Mouse (Mus musculus) left cerebral cortex, postnatal 36 days (tissue): Measurements from ENCODE around the gene Shank2. TPM values are rescaled to one million over a fixed set of nuclear protein-coding genes. Genes with fewer than 3 reads are reported as not detected.

Source experiments
- DNase-seq, 2 experiments: peaks; one replicate each; pipeline ENCODE4 v3.0.0; 2021 to 2022; ENCODE audit warnings: low spot score in 2 of 2, mixed read lengths in 1 of 2
- intact Hi-C: fragments of 180-260 bp; cut with DNase I; formaldehyde crosslinking; loops from one replicate; pipeline ENCODE4 v1.15.1; 2025
- total RNA-seq, 2 experiments: library from RNA; stranded (reverse); gene quantifications; 2 replicates each; pipeline ENCODE4 v1.2.3; 2021

Gene Shank2
- total RNA-seq, 2 experiments from 2014 or later = 133 to 174 TPM

DNA sequence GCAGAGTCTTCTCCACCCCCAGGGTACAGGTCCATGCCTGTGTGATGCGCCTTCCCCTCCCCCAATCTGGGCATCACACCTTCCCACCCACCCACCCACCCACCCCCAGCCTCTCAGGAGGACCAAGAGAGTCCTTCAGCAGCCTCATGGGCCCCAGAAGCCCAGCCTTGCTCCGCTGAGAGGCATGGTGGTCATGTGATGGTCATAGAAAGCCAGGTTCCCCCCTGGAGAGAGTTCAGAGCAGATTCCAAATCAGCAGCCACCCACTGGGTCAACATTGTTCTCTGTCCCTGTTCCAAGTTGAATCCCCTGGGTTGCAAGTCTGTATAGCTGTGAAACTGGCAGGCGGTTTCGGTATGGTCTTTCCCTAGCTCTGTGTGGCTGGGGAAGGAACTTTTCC lies 284.2 kb downstream of the Shank2 start:
- intact Hi-C loops = loop anchor here (1.0 to 5.0 kb wide), 3 partner anchors 36 to 131 kb away; no protein-coding TSS in a partner anchor
- peak in 1 of 2 experiments; percentile 32 for DNase-seq

GRCm38 (mm10) chr7:144287991-144288390 lies 286.3 kb downstream of the Shank2 start:
- no peak for DNase-seq
- intact Hi-C loops = loop anchor here (5.0 kb wide), 1 partner anchor 129 kb away; no protein-coding TSS in a partner anchor

DNA sequence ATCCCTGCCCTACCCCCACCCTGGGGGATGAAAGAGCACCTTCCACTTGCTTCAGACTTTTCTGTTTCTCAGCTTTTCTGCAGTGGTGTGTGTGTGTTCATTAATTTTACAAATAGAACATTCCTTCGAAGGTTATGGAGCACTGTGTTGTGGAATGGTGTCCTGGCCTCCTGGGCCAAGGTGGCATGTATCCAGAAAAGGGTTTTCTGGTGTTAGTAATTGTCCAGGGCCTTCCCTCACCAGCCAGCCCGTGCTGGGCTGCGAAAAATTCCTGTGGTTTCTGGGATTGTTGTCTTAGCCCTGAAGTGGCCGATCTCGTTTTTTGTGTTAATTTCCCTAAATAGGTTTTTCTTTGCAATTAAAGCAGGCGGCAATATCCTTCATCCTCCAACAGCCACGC lies 289.8 kb downstream of the Shank2 start:
- intact Hi-C loops = no loop called here
- no peak for DNase-seq

GRCm38 (mm10) chr7:144293611-144294010 lies 291.9 kb downstream of the Shank2 start:
- intact Hi-C loops = no loop called here
- DNase-seq = no peak

GRCm38 (mm10) chr7:144294239-144295200 lies 292.8 kb downstream of the Shank2 start:
- DNase-seq = no peak
- intact Hi-C loops = no loop called here

- no peak for DNase-seq
- intact Hi-C loops = no loop called here
Observed at GRCm38 (mm10) chr7:144299351-144299750, 297.6 kb downstream of the Shank2 start.

DNA sequence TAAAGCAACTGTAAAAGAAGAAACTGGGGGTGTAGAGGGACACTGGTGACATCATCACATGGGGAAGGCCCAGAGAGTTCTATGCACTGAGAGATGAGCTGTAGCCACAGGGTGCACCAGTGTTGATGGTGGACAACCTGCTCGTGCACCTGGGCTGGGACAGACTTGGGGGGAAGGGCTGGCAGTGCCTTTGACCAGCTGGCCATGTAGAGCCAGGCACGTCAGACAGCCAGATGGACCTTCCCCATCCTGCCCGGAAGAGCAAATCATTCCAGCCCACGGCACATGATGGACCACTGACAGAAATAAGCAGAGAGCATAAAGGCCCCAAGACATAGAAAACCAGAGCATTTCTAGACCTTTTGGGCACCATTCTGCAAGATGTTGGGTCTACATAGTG lies 299.9 kb downstream of the Shank2 start:
- intact Hi-C loops = no loop called here
- DNase-seq = no peak

- intact Hi-C loops = no loop called here
- no peak for DNase-seq
Observed at GRCm38 (mm10) chr7:144302498-144302897, 300.8 kb downstream of the Shank2 start.

GRCm38 (mm10) chr7:144307853-144308409 lies 306.2 kb downstream of the Shank2 start:
- intact Hi-C loops = no loop called here
- no peak for DNase-seq

DNA sequence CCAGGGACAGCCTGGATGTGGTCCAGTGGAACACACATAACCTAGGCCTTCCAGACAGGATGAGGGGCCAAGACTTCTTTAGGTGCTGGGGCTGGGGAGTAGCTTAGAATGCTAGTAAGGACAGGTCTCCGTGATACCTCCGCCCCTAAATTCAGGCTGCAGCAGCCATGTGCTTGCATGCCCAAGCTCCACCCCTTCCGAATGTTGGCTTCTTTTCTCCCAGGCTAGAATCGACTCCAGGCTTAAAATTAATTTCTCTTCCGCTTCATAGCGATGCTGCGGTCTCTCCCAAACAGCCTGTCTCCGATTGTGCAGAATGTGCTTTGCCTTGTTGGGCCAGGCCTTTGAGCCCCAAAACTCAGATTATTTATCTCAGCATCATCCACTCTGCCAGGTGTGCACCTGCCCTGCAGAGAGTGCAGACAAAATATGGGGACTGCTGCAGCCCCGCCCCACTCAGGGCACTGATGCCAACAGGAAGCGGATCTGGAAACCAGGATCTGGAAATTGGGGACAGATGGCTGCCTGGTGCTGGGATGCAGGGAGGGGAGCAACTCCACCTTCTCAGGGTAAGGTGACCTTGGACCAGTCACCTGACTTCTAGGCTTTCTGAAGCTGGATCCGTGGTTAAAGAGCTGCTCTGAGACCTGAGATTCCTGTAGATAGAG lies 312.8 kb downstream of the Shank2 start:
- intact Hi-C loops = no loop called here
- DNase-seq = no peak

GRCm38 (mm10) chr7:144316224-144316623 lies 314.5 kb downstream of the Shank2 start:
- peak in 1 of 2 experiments; percentile 36 for DNase-seq
- intact Hi-C loops = no loop called here

- peak; percentile 82 to 84 for DNase-seq
- intact Hi-C loops = no loop called here
Observed at GRCm38 (mm10) chr7:144316797-144317196, 315.1 kb downstream of the Shank2 start.

DNA sequence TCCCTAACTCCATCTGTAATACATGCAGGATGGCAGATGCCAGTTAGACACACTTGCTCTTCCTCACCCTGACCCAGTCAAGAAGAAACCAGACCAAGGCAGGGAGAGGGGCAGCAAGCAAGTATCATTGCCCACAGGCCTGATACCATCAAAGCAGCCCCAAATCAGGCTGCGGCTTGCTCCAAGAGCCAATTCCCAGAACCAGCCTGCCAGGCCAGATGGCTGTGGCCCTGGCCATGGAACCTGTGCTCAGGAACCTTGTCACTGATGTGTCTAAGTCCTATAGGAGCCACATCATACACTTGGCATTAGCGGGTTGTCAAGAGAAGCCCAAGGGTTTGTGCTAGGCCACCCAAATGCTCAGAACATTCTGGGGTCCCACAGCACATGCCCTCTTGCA lies 322.3 kb downstream of the Shank2 start:
- DNase-seq = no peak
- intact Hi-C loops = no loop called here

DNA sequence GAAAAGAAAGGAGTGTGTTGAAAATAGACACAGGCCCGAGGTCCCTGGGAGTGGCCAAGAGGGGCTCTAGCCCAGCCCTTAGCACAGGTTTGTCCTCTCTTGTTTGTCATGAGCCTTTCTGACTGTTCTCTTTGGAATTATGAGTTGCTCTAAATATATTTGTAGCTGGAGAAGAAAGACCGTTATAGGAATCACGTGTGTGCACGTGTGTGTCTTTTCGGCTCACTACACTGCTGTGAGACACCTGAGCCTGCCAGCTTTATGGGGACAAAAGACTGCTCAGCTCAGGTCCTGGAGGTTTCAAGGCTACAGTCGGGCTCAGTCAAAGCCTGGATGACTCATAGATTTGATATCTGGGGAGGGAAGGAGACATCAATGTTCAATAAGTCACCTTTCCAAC lies 323.1 kb downstream of the Shank2 start:
- intact Hi-C loops = no loop called here
- DNase-seq = no peak

DNA sequence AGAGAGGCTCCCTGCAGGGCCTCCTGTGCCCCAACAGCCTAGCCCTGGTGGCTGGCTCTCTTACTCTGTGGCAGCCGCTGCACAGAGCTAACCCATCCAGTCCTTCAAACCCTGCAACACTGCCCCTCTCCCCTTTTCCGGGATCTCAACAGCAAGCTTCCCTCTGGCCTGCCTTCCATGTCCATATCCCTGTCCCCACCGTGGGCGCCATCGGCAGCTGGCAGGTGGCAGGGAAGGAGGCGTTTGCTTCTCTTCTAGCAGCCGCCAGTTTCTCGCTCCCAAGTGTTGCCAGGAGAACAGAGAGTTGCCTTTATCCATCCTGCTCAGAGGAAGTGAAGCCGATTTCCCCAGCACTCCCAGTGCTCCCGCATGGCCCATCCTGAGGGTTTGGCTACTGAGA lies 323.9 kb downstream of the Shank2 start:
- intact Hi-C loops = no loop called here
- DNase-seq = peak; percentile 78 to 84

DNA sequence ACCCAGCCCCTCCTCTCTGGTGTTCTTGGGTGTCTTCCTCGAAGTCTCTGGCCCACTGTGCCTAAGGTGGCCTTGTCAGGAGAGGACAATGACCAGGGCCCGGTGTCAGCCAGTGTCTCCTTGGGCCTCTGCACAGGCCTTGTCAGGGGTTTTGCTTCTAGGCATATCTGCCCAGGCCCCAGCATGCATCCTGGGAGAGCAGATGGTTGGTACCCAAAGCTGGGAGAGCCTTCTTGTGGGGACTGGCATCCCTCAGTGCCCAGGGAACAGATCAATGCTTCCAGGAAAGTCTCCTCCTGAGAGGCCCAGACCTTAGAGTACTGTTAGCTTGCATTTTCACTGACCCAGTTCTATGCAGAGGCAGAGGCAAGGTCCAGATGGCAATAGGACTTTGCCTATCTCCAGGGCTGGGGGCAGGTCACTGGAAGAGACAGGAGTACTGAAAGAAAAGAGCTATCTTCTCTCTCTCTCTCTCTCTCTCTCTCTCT lies 327.7 kb downstream of the Shank2 start:
- no peak for DNase-seq
- intact Hi-C loops = no loop called here

GRCm38 (mm10) chr7:144336626-144337025 lies 334.9 kb downstream of the Shank2 start:
- DNase-seq = no peak
- intact Hi-C loops = no loop called here

- intact Hi-C loops = no loop called here
- no peak for DNase-seq
Observed at GRCm38 (mm10) chr7:144338694-144339093, 337.0 kb downstream of the Shank2 start.

DNA sequence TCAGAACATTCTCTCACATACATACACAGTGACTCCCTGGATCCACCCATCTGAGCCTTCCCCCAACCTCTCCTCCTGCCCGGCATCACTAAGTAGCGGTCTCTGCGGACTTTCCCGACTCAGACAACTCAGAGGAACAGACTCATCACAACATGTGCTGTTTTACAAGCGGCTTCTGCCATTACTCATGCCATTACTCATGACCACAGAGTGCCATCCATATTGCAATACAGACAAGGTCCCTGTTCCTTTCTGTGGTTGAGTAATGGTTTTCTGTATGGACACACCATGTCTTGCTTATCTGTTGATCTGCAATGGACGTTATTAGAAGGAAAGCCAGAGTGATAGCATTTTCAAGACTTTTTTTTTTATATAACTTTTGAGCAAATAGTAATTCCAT lies 338.6 kb downstream of the Shank2 start:
- DNase-seq = no peak
- intact Hi-C loops = no loop called here

GRCm38 (mm10) chr7:144366133-144366532 lies 364.4 kb downstream of the Shank2 start:
- intact Hi-C loops = no loop called here
- peak in 1 of 2 experiments; percentile 36 for DNase-seq
